Mouse (Mus musculus): ENCODE measurements at regions not wholly inside any gene's neighbourhood (a gene's known extent, or its start where the extent isn't known, plus 50 kb on each side); places are given as distances from the start of the nearest gene placed in this dataset.

GRCm38 (mm10) chr14:76834084-76834483 lies 202.5 kb upstream of the Ccdc122 start:
- ATAC-seq (replicated peaks; ENCODE audit: low FRiP score, poor library complexity, severe bottlenecking): no peak

- no peak for ATAC-seq (replicated peaks; ENCODE audit: low FRiP score, poor library complexity, severe bottlenecking)
Measured at GRCm38 (mm10) chr14:76829161-76829510, 207.4 kb upstream of the Ccdc122 start.

GRCm38 (mm10) chr14:76828453-76829160 lies 208.0 kb upstream of the Ccdc122 start:
- no peak for ATAC-seq (replicated peaks; ENCODE audit: low FRiP score, poor library complexity, severe bottlenecking)

GRCm38 (mm10) chr14:76824066-76824465 lies 212.5 kb upstream of the Ccdc122 start:
- ATAC-seq (replicated peaks; ENCODE audit: low FRiP score, poor library complexity, severe bottlenecking): no peak

- ATAC-seq (replicated peaks; ENCODE audit: low FRiP score, poor library complexity, severe bottlenecking): no peak
Measured at GRCm38 (mm10) chr14:76822766-76823325, 213.7 kb upstream of the Ccdc122 start.

GRCm38 (mm10) chr14:76821892-76822291 lies 214.7 kb upstream of the Ccdc122 start:
- no peak for ATAC-seq (replicated peaks; ENCODE audit: low FRiP score, poor library complexity, severe bottlenecking)

- no peak for ATAC-seq (replicated peaks; ENCODE audit: low FRiP score, poor library complexity, severe bottlenecking)
Measured at GRCm38 (mm10) chr14:76821484-76821883, 215.1 kb upstream of the Ccdc122 start.

GRCm38 (mm10) chr14:76820989-76821388 lies 215.6 kb upstream of the Ccdc122 start:
- ATAC-seq (replicated peaks; ENCODE audit: low FRiP score, poor library complexity, severe bottlenecking): no peak

GRCm38 (mm10) chr14:76819690-76820089 lies 216.9 kb upstream of the Ccdc122 start:
- no peak for ATAC-seq (replicated peaks; ENCODE audit: low FRiP score, poor library complexity, severe bottlenecking)

GRCm38 (mm10) chr14:76818256-76819010 lies 218.1 kb upstream of the Ccdc122 start:
- no peak for ATAC-seq (replicated peaks; ENCODE audit: low FRiP score, poor library complexity, severe bottlenecking)

GRCm38 (mm10) chr14:76817189-76817772 lies 219.3 kb upstream of the Ccdc122 start:
- no peak for ATAC-seq (replicated peaks; ENCODE audit: low FRiP score, poor library complexity, severe bottlenecking)

- ATAC-seq (replicated peaks; ENCODE audit: low FRiP score, poor library complexity, severe bottlenecking): no peak
Measured at GRCm38 (mm10) chr14:76816666-76817065, 219.9 kb upstream of the Ccdc122 start.

GRCm38 (mm10) chr14:76812155-76812875 lies 224.3 kb upstream of the Ccdc122 start:
- no peak for ATAC-seq (replicated peaks; ENCODE audit: low FRiP score, poor library complexity, severe bottlenecking)

GRCm38 (mm10) chr14:76810697-76811589 lies 225.6 kb upstream of the Ccdc122 start:
- no peak for ATAC-seq (replicated peaks; ENCODE audit: low FRiP score, poor library complexity, severe bottlenecking)

- no peak for ATAC-seq (replicated peaks; ENCODE audit: low FRiP score, poor library complexity, severe bottlenecking)
Measured at GRCm38 (mm10) chr14:76810041-76810440, 226.5 kb upstream of the Ccdc122 start.

- no peak for ATAC-seq (replicated peaks; ENCODE audit: low FRiP score, poor library complexity, severe bottlenecking)
Measured at GRCm38 (mm10) chr14:76809411-76809810, 227.2 kb upstream of the Ccdc122 start.

GRCm38 (mm10) chr14:76805151-76805785 lies 231.3 kb upstream of the Ccdc122 start:
- ATAC-seq (replicated peaks; ENCODE audit: low FRiP score, poor library complexity, severe bottlenecking): no peak

GRCm38 (mm10) chr14:76804447-76805150 lies 232.0 kb upstream of the Ccdc122 start:
- no peak for ATAC-seq (replicated peaks; ENCODE audit: low FRiP score, poor library complexity, severe bottlenecking)

Data from erythroid progenitor cell, adult 5-6 weeks (primary cell).